In the genomic region with DNA sequence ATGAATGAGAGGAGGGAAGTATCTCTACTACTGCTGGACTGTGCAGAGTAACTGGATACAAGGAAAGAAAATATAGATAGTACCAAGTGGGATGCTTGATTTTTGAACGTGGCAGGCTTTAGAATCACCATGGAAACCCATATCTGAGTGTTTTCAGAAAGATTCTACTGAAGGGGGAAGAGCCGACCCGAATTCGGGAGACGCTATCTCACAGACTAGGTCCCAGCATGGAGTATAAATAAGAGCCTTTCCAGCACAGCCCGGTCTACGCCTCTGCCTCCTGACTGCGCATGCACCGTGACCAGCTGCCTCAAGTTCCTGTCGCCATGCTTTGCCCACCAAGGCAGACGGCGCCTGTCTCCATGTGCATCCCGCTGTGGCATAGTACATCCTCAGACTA, we compare ENCODE assay signal across 28 mouse cellular contexts. TPM values are rescaled to one million over a fixed set of nuclear protein-coding genes. Genes with fewer than 3 reads are reported as not detected.
A peak's percentile ranks its signal among the peaks of the same experiment; 100 is the strongest.
DNase-seq lines count a peak whose midpoint lies in the region; ATAC-seq and TF ChIP-seq lines count a peak whose summit lies in the region.
"Had no signal": no experiment of that assay in that cellular context is flagged by ENCODE, and none has a peak within 500 bp of the region (broad histone marks: within the 10 kb centered on the region; RNA-seq: fewer than 3 reads in every experiment).

No protein-coding gene starts in this region.

- H3K4me3 ChIP-seq in megakaryocyte, embryonic 14.5 days (replicated peaks), result peak overlapping the region; percentile 54
- no peak overlapping the region for H3K4me3 ChIP-seq in limb, embryonic 12.5 days (replicated peaks)
- no peak overlapping the region for H3K4me3 ChIP-seq in midbrain, embryonic 15.5 days
- no peak overlapping the region for H3K4me3 ChIP-seq in hindbrain, postnatal 0 days (ENCODE audit: low read length)
- H3K4me3 ChIP-seq: embryonic facial prominence, embryonic 15.5 days; liver, embryonic 13.5 days; neural tube, embryonic 15.5 days had no signal

- WGBS in limb, embryonic 12.5 days, result 93% methylated on average over 13 of the region's 13 CpGs
- 89% methylated on average over 13 of the region's 13 CpGs for WGBS in midbrain, embryonic 15.5 days
- WGBS in hindbrain, postnatal 0 days, result 90% methylated on average over 13 of the region's 13 CpGs

- no peaks in the 10 kb centered on the region for H3K27me3 ChIP-seq in megakaryocyte, embryonic 14.5 days (replicated peaks)
- H3K27me3 ChIP-seq in limb, embryonic 12.5 days, result no peaks in the 10 kb centered on the region
- H3K27me3 ChIP-seq in midbrain, embryonic 15.5 days (replicated peaks), result no peaks in the 10 kb centered on the region
- no peaks in the 10 kb centered on the region for H3K27me3 ChIP-seq in hindbrain, postnatal 0 days (ENCODE audit: insufficient read depth, low read length)
- H3K27me3 ChIP-seq: embryonic facial prominence, embryonic 15.5 days; liver, embryonic 13.5 days; neural tube, embryonic 15.5 days had no signal

- peaks cover 99% of the 10 kb centered on the region for H3K4me1 ChIP-seq in megakaryocyte, embryonic 14.5 days
- H3K4me1 ChIP-seq in limb, embryonic 12.5 days (replicated peaks), result peaks cover 74% of the 10 kb centered on the region
- no peaks in the 10 kb centered on the region for H3K4me1 ChIP-seq in midbrain, embryonic 15.5 days
- H3K4me1 ChIP-seq in hindbrain, postnatal 0 days (ENCODE audit: insufficient read depth, low read length), result no peaks in the 10 kb centered on the region; the same call in 1 of the 2 replicates

- H3K9me3 ChIP-seq in megakaryocyte, embryonic 14.5 days, result no peaks in the 10 kb centered on the region
- no peaks in the 10 kb centered on the region for H3K9me3 ChIP-seq in limb, embryonic 12.5 days
- H3K9me3 ChIP-seq in midbrain, embryonic 15.5 days, result no peaks in the 10 kb centered on the region
- H3K9me3 ChIP-seq in hindbrain, postnatal 0 days (ENCODE audit: low read length), result no peaks in the 10 kb centered on the region
- H3K9me3 ChIP-seq: embryonic facial prominence, embryonic 15.5 days; G1E; liver, embryonic 13.5 days; neural tube, embryonic 15.5 days had no signal

- ATAC-seq in frontal cortex, adult (ENCODE audit: low TSS enrichment), result peak; percentile 35
- no peak for ATAC-seq in megakaryocyte, adult 5-6 weeks (ENCODE audit: poor library complexity, severe bottlenecking)
- ATAC-seq in limb, embryonic 12.5 days (ENCODE audit: insufficient number of reproducible peaks, insufficient read depth, low FRiP score, low TSS enrichment, low read depth), result no peak
- no peak for ATAC-seq in midbrain, embryonic 15.5 days (replicated peaks)
- ATAC-seq in hindbrain, postnatal 0 days, result no peak
- ATAC-seq: activated CD4-positive, CD25-positive, alpha-beta regulatory T cell, adult 4 months had no signal

- no peak overlapping the region for H3K4me2 ChIP-seq in limb, embryonic 12.5 days
- H3K4me2 ChIP-seq in midbrain, embryonic 15.5 days, result no peak overlapping the region
- no peak overlapping the region for H3K4me2 ChIP-seq in hindbrain, postnatal 0 days (ENCODE audit: low read depth, low read length)
- H3K4me2 ChIP-seq: embryonic facial prominence, embryonic 15.5 days; liver, embryonic 13.5 days; lung, embryonic 14.5 days; midbrain, embryonic 11.5 days; neural tube, embryonic 15.5 days had no signal

- H3K9ac ChIP-seq in limb, embryonic 12.5 days (replicated peaks), result no peak overlapping the region
- no peak overlapping the region for H3K9ac ChIP-seq in midbrain, embryonic 15.5 days
- no peak overlapping the region for H3K9ac ChIP-seq in hindbrain, postnatal 0 days (replicated peaks; ENCODE audit: low read length)
- H3K9ac ChIP-seq: embryonic facial prominence, embryonic 15.5 days; liver, embryonic 13.5 days; lung, embryonic 14.5 days; neural tube, embryonic 15.5 days had no signal

- no peak for TF ChIP-seq CTCF in hindbrain, postnatal 0 days (IDR thresholded peaks at IDR 0.05; ENCODE audit: low read depth)

- peak overlapping the region; percentile 85 for H3K27ac ChIP-seq in limb, embryonic 12.5 days
- H3K27ac ChIP-seq in midbrain, embryonic 15.5 days, result no peak overlapping the region
- H3K27ac ChIP-seq in hindbrain, postnatal 0 days, result no peak overlapping the region
- H3K27ac ChIP-seq: embryonic facial prominence, embryonic 15.5 days; liver, embryonic 13.5 days had no signal

- DNase-seq in frontal cortex, postnatal 25 days (ENCODE audit: low spot score in 2 of 2), result no peak
- DNase-seq in right cerebral cortex, postnatal 25 days, result peak; percentile 21
- no peak for DNase-seq in hindbrain, postnatal 0 days (ENCODE audit: low spot score)
- DNase-seq: adrenal gland, postnatal 10 days; cerebellum, adult 9-11 months; gastrocnemius, postnatal 25 days; heart, postnatal 10 days; kidney, adult 8-10 months; kidney, postnatal 36 days; liver, embryonic 13.5 days; lung, embryonic 14.5 days; lung, postnatal 36 days; thymus, postnatal 36 days had no signal

- H3K36me3 ChIP-seq in megakaryocyte, embryonic 14.5 days (replicated peaks; ENCODE audit: low read length), result peaks cover 65% of the 10 kb centered on the region
- H3K36me3 ChIP-seq in limb, embryonic 12.5 days, result peaks cover 3% of the 10 kb centered on the region; the same call in 1 of the 2 replicates
- no peaks in the 10 kb centered on the region for H3K36me3 ChIP-seq in midbrain, embryonic 15.5 days (replicated peaks)
- H3K36me3 ChIP-seq in hindbrain, postnatal 0 days (ENCODE audit: insufficient read depth, low read length), result no peaks in the 10 kb centered on the region
- H3K36me3 ChIP-seq: embryonic facial prominence, embryonic 15.5 days; liver, embryonic 13.5 days; neural tube, embryonic 15.5 days had no signal

RNA-seq across cellular contexts. Expression of a gene that starts 48.9 kb away (rescaled TPM):
- polyA plus RNA-seq in megakaryocyte, embryonic 14.5 days (2012; ENCODE audit: insufficient read depth, low replicate concordance), result not detected in 2 replicates
- not detected in 2 replicates for total RNA-seq in megakaryocyte, adult 5-6 weeks (2015)
- total RNA-seq in megakaryocyte, adult 5-6 weeks (2017), result not detected in 2 replicates
- not detected in 2 replicates for polyA plus RNA-seq in limb, embryonic 12.5 days (2016; fragmentation: Nextera tagmentation; extraction: Ambion mirVana)
- not detected in 2 replicates for polyA plus RNA-seq in midbrain, embryonic 15.5 days (2015; fragmentation: Nextera tagmentation; extraction: Ambion mirVana)
- not detected in 2 replicates for total RNA-seq in hindbrain, postnatal 0 days (2014; rRNA removed)
- not detected in 2 replicates for polyA plus RNA-seq in hindbrain, postnatal 0 days (2015; fragmentation: Nextera tagmentation; extraction: Ambion mirVana)
- total RNA-seq: adrenal gland, postnatal 10 days; G1E; gastrocnemius, postnatal 25 days; heart, postnatal 10 days; layer of hippocampus, postnatal 10 days; left cerebral cortex, postnatal 10 days had no signal
- polyA plus RNA-seq: activated CD4-positive, CD25-positive, alpha-beta regulatory T cell, adult 4 months; brain, embryonic 14.5 days; embryonic facial prominence, embryonic 15.5 days; forebrain, embryonic 11.5 days; G1E; hindbrain, embryonic 11.5 days; liver, embryonic 13.5 days; lung, embryonic 14.5 days; midbrain, embryonic 11.5 days; neural tube, embryonic 15.5 days had no signal

RNA-seq across cellular contexts. Expression of a gene that starts 49.5 kb away (rescaled TPM):
- polyA plus RNA-seq in megakaryocyte, embryonic 14.5 days (2012; ENCODE audit: insufficient read depth, low replicate concordance), result 36.5 and 38.7 TPM in 2 replicates
- 16.7 and 17.0 TPM in 2 replicates for total RNA-seq in megakaryocyte, adult 5-6 weeks (2015)
- 26.3 and 28.6 TPM in 2 replicates for total RNA-seq in megakaryocyte, adult 5-6 weeks (2017)
- polyA plus RNA-seq in limb, embryonic 12.5 days (2016; fragmentation: Nextera tagmentation; extraction: Ambion mirVana), result 45.3 and 48.4 TPM in 2 replicates
- 25.9 and 29.8 TPM in 2 replicates for polyA plus RNA-seq in midbrain, embryonic 15.5 days (2015; fragmentation: Nextera tagmentation; extraction: Ambion mirVana)
- 27.5 and 33.4 TPM in 2 replicates for total RNA-seq in hindbrain, postnatal 0 days (2014; rRNA removed)
- polyA plus RNA-seq in hindbrain, postnatal 0 days (2015; fragmentation: Nextera tagmentation; extraction: Ambion mirVana), result 44.9 and 47.3 TPM in 2 replicates
